Mouse (Mus musculus): Measurements from ENCODE around the gene Anapc2. TPM values are rescaled to one million over a fixed set of nuclear protein-coding genes. Genes with fewer than 3 reads are reported as not detected.

Anapc2 gene
- 103 TPM in 2 replicates for polyA plus RNA-seq (2012; rRNA removed)

DNA sequence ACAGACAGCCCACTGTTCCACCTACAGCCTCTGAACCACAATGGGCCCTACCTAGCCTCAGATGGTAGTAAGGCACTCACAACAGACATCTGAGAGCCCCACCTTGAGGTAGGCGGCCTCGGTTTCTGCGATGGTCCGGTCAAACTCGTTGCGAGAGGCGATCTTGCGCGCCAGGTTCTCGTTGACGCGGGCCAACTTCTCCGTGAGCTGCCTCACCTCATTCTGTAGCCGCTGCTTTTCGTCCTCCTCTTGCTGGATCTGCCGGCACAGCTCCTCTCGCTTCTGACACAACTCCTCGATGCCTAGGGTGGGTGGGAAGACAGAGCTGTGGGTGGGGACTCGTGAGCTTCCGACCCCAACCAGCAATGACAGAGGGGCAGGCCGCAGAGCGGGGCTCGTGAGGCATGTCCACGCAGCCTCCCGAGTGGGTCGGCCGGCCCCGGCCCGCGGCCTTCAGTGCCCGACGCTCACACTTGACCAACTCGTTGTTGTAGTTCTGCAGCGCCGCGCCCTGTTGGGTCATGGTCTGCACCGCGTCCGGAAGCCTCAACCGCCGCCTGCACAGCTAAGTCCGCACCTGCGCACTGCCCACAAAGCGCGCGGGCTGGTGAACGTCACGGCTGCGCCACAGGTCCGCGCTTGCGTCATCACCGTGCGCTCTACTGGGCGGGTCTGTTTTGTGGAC, at the start of gene Anapc2, which contains the start of gene Ssna1:
TSS of gene Anapc2 (plus strand) at position 652 of the 685 bp plus-strand sequence.
TSS of gene Ssna1 (minus strand) at position 612 of the 685 bp plus-strand sequence.
- TF ChIP-seq CTCF (IDR thresholded peaks at IDR 0.05; ENCODE audit: borderline replicate concordance, insufficient read depth, low read depth, low read length), result peak; percentile 33; the same call in 1 of the 2 replicates
- peak; percentile 79 for TF ChIP-seq POLR2A (IDR thresholded peaks at IDR 0.05; ENCODE audit: borderline replicate concordance, insufficient read depth, low read length)
- under 1% methylated on average over 55 of the region's 55 CpGs for WGBS

DNA sequence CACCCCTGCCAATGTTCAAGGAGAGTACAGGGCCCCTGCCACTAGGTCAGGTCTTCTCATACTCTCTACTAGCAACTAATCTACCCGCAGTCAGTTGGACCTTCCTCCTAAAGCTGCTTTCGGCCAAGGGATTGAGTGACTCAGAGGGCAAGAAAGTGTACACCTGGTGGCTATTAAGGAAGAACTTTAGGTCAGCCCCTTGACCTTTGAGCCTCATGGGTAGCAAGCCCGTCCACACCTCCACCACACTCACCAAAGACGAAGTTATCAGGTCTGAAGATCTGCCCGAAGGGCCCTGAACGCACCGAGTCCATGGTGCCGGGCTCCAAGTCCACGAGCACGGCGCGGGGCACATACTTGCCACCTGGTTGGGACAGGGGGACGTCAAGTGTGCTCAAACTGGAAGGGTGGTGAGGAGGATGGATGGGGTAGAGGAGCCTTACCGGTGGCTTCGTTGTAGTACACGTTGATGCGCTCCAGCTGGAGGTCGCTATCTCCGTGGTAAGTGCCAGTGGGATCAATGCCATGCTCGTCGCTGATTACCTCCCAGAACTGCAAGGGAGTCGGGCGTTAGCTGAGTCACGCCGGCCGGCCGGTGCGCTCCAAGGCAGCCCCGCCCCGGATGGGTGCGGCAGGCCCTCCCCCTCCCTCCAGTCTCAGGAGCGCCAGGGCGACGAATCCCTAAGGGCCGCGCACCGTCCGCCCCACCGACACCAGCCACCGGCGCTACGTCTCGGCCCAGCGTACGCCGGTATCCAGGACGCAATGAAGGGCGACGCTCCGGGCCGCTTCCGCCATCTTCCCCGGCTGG, 48.4 kb upstream of the Anapc2 start:
- Histone ChIP-seq H3K27ac (ENCODE audit: insufficient read depth, low read length) (peak overlapping the region; percentile 57), H3K27me3 (ENCODE audit: control insufficient read depth, insufficient read depth, low read length) (no peaks in the 10 kb centered on the region), H3K4me3 (replicated peaks; ENCODE audit: insufficient read depth, low read depth, low read length) (peak overlapping the region; percentile 60), H3K4me1 (ENCODE audit: control insufficient read depth, insufficient read depth, low read length) (peaks cover 2% of the 10 kb centered on the region; the same call in 1 of the 2 replicates)
- WGBS, result 2% methylated on average over 53 of the region's 53 CpGs
- no peak for TF ChIP-seq POLR2A (IDR thresholded peaks at IDR 0.05; ENCODE audit: borderline replicate concordance, insufficient read depth, low read length)
- TF ChIP-seq CTCF (IDR thresholded peaks at IDR 0.05; ENCODE audit: borderline replicate concordance, insufficient read depth, low read depth, low read length), result no peak
- peak in 1 of 2 experiments; percentile 82 for DNase-seq

More for the DNA sequence above, at the start of gene Anapc2, which contains the start of gene Ssna1:
- Histone ChIP-seq H3K4me3 (replicated peaks; ENCODE audit: insufficient read depth, low read depth, low read length) (peak within 1 kb of the TSS; percentile 83), H3K4me1 (ENCODE audit: control insufficient read depth, insufficient read depth, low read length) (peaks cover 40% of the 10 kb centered on the region), H3K27ac (ENCODE audit: insufficient read depth, low read length) (peak within 1 kb of the TSS; percentile 2; the same call in 1 of the 2 replicates), H3K27me3 (ENCODE audit: control insufficient read depth, insufficient read depth, low read length) (no peaks in the 10 kb centered on the region)
- peak; percentile 97 to 99 for DNase-seq

GRCm38 (mm10) chr2:25224492-25224765, 47.8 kb upstream of the Anapc2 start, which contains the start of gene Tubb4b:
Tubb4b (minus strand) TSS chr2:25224702.
- no peaks in the 10 kb centered on the region for H3K27me3 ChIP-seq (ENCODE audit: control insufficient read depth, insufficient read depth, low read length)
- under 1% methylated on average over 17 of the region's 17 CpGs for WGBS
- H3K4me1 ChIP-seq (ENCODE audit: control insufficient read depth, insufficient read depth, low read length), result peaks cover 4% of the 10 kb centered on the region; the same call in 1 of the 2 replicates
- no peak for DNase-seq
- TF ChIP-seq CTCF (IDR thresholded peaks at IDR 0.05; ENCODE audit: borderline replicate concordance, insufficient read depth, low read depth, low read length) (peak; percentile 17; the same call in 1 of the 2 replicates), POLR2A (IDR thresholded peaks at IDR 0.05; ENCODE audit: borderline replicate concordance, insufficient read depth, low read length) (peak; percentile 99)
- H3K27ac ChIP-seq (ENCODE audit: insufficient read depth, low read length), result peak within 1 kb of the TSS; percentile 91
- H3K4me3 ChIP-seq (replicated peaks; ENCODE audit: insufficient read depth, low read depth, low read length), result peak within 1 kb of the TSS; percentile 84

DNA sequence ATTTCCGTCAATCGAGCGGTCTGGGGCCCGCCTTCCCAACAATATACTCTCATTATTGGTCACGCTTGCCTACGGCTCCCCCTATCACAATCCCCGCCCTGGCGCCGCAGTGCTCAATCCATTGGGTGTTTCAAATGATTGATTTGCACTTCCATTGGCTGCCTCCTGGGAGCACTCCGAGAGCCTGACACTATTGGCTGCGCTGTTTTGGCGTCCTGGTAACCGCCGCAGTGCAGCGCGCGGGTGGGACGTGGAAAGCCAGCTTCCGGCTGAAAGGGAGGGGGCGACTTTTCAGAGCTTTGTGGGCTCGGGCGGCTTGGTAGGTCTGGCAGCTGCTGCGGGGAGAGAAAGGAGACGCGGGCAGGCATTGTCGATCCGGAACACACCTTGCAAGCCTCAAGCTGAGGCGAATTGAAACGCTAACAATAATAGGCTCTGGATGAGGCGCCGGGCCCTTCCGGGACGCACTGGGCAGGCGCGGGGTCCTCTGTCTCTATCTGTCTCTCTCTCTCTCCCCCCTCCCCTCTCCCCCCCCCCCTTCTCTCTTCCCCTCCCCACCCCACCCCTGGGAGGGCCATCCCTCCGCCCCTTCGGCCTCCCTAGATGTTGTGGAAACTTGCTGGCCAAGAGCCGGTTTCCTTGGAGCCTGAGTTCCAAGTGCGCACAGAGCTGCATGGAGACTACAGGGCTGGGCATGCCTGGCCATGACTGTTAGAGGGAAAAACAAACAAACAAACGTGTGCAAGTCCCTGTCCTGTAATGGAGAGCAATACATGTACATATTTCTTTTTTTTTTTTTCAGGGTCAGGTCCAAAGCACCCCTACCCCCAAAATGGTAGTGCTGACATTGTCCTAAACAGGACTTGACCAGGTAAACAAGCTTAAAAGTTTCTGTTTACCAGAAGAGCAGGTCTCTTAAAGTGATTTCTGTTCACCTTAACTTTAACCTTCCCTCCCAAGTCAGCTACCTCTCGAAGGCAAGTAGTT, 47.2 kb upstream of the Anapc2 start:
- peak; percentile 98 to 100 for DNase-seq
- H3K27me3 ChIP-seq (ENCODE audit: control insufficient read depth, insufficient read depth, low read length), result no peaks in the 10 kb centered on the region
- H3K4me1 ChIP-seq (ENCODE audit: control insufficient read depth, insufficient read depth, low read length), result peaks cover 4% of the 10 kb centered on the region; the same call in 1 of the 2 replicates
- peak overlapping the region; percentile 84 for H3K4me3 ChIP-seq (replicated peaks; ENCODE audit: insufficient read depth, low read depth, low read length)
- H3K27ac ChIP-seq (ENCODE audit: insufficient read depth, low read length), result peak overlapping the region; percentile 91
- 2% methylated on average over 41 of the region's 41 CpGs for WGBS
- TF ChIP-seq POLR2A (IDR thresholded peaks at IDR 0.05; ENCODE audit: borderline replicate concordance, insufficient read depth, low read length) (peak; percentile 60; the same call in 1 of the 2 replicates), CTCF (IDR thresholded peaks at IDR 0.05; ENCODE audit: borderline replicate concordance, insufficient read depth, low read depth, low read length) (no peak)

DNA sequence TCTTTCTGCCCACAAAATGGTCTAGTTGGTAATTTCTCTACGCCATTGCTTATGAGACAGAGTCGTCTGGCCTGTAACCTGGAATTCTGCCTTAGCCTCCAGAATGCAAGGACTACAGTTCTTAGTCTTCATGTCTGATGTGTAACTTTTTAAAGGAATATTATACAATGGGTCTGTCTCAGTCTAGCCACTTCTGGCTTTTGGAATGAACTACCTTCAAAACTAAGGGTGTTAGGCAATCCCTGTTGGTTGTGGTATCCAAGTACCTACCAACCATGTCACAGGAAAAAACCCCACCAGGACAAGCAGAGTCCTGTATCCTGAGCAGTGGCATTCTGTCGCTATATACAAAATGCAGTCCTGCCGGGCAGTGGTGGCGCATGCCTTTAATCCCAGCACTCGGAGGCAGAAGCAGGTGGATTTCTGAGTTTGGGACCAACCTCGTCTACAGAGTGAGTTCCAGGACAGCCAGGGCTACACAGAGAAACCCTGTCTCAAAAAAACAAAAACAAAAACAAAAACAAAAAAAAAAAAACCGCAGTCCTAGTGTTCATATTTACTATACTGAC, 46.4 kb upstream of the Anapc2 start:
- TF ChIP-seq POLR2A (IDR thresholded peaks at IDR 0.05; ENCODE audit: borderline replicate concordance, insufficient read depth, low read length), result no peak
- no peak for TF ChIP-seq CTCF (IDR thresholded peaks at IDR 0.05; ENCODE audit: borderline replicate concordance, insufficient read depth, low read depth, low read length)
- 54% methylated on average over 8 of the region's 8 CpGs for WGBS
- no peak overlapping the region for H3K4me3 ChIP-seq (replicated peaks; ENCODE audit: insufficient read depth, low read depth, low read length)
- H3K27me3 ChIP-seq (ENCODE audit: control insufficient read depth, insufficient read depth, low read length), result no peaks in the 10 kb centered on the region
- peaks cover 4% of the 10 kb centered on the region; the same call in 1 of the 2 replicates for H3K4me1 ChIP-seq (ENCODE audit: control insufficient read depth, insufficient read depth, low read length)
- DNase-seq, result no peak
- H3K27ac ChIP-seq (ENCODE audit: insufficient read depth, low read length), result peak overlapping the region; percentile 78; the same call in 1 of the 2 replicates

DNA sequence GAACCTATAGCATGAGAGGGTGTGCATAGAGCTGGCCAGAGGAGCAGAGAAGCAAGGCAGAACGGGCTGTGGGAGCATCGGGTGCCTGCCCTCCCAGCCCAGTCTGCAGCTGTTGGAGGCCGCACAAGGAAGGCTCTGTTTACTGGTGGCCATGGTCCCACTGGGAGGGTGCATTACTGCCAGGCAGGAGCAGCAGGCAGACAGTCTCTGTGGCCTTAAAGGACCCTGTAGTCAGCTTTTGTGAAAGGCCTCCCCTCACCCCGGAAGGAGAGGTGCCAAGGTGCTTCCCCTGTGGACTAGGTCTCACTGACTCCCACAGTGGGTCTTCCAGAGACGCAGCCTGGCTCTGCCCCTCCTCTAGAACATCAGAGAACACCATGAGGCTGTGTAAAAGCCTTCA, 45.4 kb upstream of the Anapc2 start:
- peaks cover 4% of the 10 kb centered on the region; the same call in 1 of the 2 replicates for H3K4me1 ChIP-seq (ENCODE audit: control insufficient read depth, insufficient read depth, low read length)
- H3K27ac ChIP-seq (ENCODE audit: insufficient read depth, low read length), result 0 out of 2 replicates have a peak overlapping the region, but pooled peaks have one; percentile 43
- DNase-seq, result peak; percentile 42 to 58
- no peak for TF ChIP-seq CTCF (IDR thresholded peaks at IDR 0.05; ENCODE audit: borderline replicate concordance, insufficient read depth, low read depth, low read length)
- no peak for TF ChIP-seq POLR2A (IDR thresholded peaks at IDR 0.05; ENCODE audit: borderline replicate concordance, insufficient read depth, low read length)
- 31% methylated on average over 5 of the region's 5 CpGs for WGBS
- H3K27me3 ChIP-seq (ENCODE audit: control insufficient read depth, insufficient read depth, low read length), result no peaks in the 10 kb centered on the region
- no peak overlapping the region for H3K4me3 ChIP-seq (replicated peaks; ENCODE audit: insufficient read depth, low read depth, low read length)

Data from cerebellum, adult 2 months (tissue).